Mouse (Mus musculus) CH12.LX (cell line): ENCODE measurements at regions not wholly inside any gene's neighbourhood (a gene's known extent, or its start where the extent isn't known, plus 50 kb on each side); places are given as distances from the start of the nearest gene placed in this dataset.

Source experiments
- CTCF ChIP-seq, 2 experiments: IDR thresholded peaks in 1 of 2; conservative IDR thresholded peaks in 1 of 2; 2 replicates each; pipeline ENCODE4 v1.5.1; 2011 to 2012; ENCODE audit warnings: low read depth in 2 of 2, low read length in 2 of 2, improper control_type of control experiment in 1 of 2, inconsistent platforms in 1 of 2, mild to moderate bottlenecking in 1 of 2, moderate library complexity in 1 of 2
- JUND ChIP-seq: conservative IDR thresholded peaks from 2 replicates; pipeline ENCODE4 v1.6.1; 2011; ENCODE audit warnings: low read depth, low read length, improper control_type of control experiment
- POLR2A ChIP-seq: IDR thresholded peaks from 2 replicates; pipeline ENCODE4 v1.6.1; 2011; ENCODE audit warnings: low read depth, mild to moderate bottlenecking, improper control_type of control experiment, low read length
- USF1 ChIP-seq: IDR thresholded peaks from 2 replicates; pipeline ENCODE4 v1.6.1; 2014; ENCODE audit warnings: low read depth, mild to moderate bottlenecking, inconsistent platforms, low read length, improper control_type of control experiment
- USF2 ChIP-seq: conservative IDR thresholded peaks from 2 replicates; pipeline ENCODE4 v1.6.1; 2011; ENCODE audit warnings: low read depth, low read length, improper control_type of control experiment
- ZNF384 ChIP-seq: IDR thresholded peaks from 2 replicates; pipeline ENCODE4 v1.6.1; 2012; ENCODE audit warnings: low read depth, low read length, improper control_type of control experiment, inconsistent platforms

GRCm38 (mm10) chr2:46533395-46533794 lies 1416.2 kb upstream of the Zeb2 start:
- no peak for TF ChIP-seq JUND
- no peak for TF ChIP-seq CTCF (conservative IDR thresholded peaks at IDR 0.05 in 1 of 2, IDR thresholded peaks at IDR 0.05 in 1 of 2; ENCODE audit: low read depth in 2 of 2, low read length in 2 of 2)
- TF ChIP-seq POLR2A: no peak
- no peak for TF ChIP-seq USF1
- no peak for TF ChIP-seq ZNF384
- TF ChIP-seq USF2: no peak
